Mouse (Mus musculus) kidney, adult 2 months (tissue): ENCODE results near the gene Esrra.

Experiments
- CTCF ChIP-seq: fragments of 200-500 bp; conservative IDR thresholded peaks from 2 replicates; pipeline ENCODE4 v1.5.1; 2011; ENCODE audit warnings: low read depth, mild to moderate bottlenecking, control low read depth, low read length, moderate library complexity, mixed read lengths; ENCODE audit not compliant: insufficient read depth, insufficient read length
- POLR2A ChIP-seq: fragments of 200-500 bp; IDR thresholded peaks from one replicate; pipeline ENCODE4 v1.6.1; 2011; ENCODE audit warnings: low read depth, low read length, control low read depth

DNA sequence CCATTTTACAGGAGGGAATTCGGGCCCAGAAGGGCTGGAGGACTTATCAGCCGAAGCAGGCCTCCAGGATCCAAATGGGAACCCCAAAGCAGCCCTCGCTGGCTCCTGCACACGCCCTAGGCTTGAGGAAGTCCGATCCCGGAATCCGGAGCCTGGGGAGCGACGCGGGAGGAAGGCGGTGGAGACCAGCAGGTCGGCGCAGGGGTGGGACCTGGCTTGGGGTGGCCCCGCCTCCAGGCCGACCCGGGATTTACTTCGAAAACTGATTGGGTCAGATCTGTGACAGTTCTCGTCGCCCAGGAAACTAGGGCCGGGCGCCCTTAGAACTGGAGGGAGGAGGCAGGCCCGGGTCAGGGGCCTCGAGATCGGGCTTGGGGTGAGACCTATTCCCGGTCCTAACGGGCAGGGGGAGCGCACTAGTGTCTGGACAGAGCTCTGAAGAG lies 20.7 kb upstream of the Esrra start, which contains the start of gene Gpr137:
- peak; percentile 50 for TF ChIP-seq POLR2A
- TF ChIP-seq CTCF: no peak
